Mouse (Mus musculus) G1E-ER4 (cell line): ENCODE results near the gene Ndufaf8. TPM values are rescaled to one million over a fixed set of nuclear protein-coding genes. Genes with fewer than 3 reads are reported as not detected.

Experiments
- GATA1 ChIP-seq: IDR thresholded peaks from one replicate; pipeline ENCODE4 v1.8.0; 2012; ENCODE audit warnings: low read length, inconsistent platforms
- polyA plus RNA-seq: library from polyadenylated mRNA; stranded (reverse); fragments of >175 nt; gene quantifications from 2 replicates; pipeline ENCODE4 v1.2.3, GENCODE M21; 2012

Gene Ndufaf8
- polyA plus RNA-seq, 1 experiment: 129 TPM

- no peak for TF ChIP-seq GATA1
Measured at GRCm38 (mm10) chr11:120072986-120073647, 25.6 kb upstream of the Ndufaf8 start.

DNA sequence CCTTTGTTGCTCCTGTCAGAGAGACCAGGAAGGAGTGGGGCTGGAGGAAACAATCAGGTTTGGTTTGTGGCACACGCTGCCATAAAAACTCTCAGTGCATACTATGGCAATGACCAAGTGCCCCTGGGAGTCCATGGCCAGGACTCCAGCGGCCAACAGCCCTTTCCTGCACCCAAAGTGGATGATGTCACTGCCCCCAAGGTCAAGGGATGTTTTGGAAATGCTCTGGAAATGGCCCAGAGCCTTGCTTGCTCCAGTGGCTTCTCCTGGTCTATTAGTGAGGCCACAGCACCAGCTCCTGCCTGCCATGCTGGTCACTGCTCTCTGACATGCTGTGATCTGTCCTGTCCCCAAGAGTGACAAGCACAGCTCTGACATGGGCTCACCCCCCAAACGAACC lies 22.5 kb upstream of the Ndufaf8 start:
- no peak for TF ChIP-seq GATA1

DNA sequence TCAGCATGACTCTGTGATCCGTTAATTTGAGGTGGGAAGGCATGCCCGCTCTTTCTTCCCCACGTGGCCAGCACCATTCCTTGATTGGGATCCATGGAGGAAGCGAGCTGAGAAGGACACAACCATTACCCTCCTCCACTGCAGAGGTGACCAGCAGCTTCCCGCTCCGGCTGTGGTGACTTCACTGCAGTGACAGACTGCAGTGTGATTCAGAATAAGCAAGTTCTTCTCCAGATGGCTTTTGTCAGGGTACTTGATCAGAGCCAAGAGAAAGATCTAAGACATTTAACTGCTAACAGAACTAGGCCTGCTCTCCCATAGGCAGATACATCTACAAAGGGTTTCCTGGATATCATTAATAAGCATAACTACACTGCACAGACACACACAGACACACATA lies 18.4 kb upstream of the Ndufaf8 start:
- TF ChIP-seq GATA1: no peak

DNA sequence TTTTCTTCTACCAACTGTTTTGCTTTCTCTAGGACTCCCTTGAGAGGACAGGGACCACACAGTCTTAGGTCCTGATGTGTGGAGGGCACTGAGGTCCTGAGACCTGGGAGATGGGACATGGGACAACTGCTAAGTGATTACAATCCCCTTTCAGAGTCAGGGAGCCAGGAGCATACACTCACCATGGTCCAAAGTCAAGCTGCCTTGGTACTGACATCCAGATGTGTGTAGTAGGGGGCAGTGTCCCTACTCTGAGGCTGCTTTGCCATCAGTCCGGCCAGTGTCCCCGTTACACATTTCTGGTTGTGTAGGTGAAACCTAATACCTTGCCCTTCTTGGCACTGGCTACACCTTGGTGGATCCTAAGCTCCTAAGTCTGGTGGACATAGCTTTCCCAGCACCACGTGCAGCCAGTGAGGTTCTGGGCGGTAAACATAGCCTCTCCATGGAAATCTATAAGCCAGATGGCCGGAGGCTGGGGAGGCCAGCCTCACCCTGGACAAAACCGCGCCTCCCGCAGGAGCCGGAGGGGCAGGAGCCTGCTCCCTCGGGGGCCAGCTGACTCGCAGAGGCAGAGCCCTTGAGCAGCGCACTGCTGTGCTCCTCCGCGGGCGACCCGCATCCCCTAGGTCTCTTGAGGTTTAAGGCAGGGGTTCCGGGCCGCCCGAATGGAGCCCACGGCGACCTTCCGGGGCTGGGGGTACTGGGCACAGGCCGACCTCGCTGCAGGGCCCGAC lies 12.7 kb upstream of the Ndufaf8 start:
- TF ChIP-seq GATA1: no peak

DNA sequence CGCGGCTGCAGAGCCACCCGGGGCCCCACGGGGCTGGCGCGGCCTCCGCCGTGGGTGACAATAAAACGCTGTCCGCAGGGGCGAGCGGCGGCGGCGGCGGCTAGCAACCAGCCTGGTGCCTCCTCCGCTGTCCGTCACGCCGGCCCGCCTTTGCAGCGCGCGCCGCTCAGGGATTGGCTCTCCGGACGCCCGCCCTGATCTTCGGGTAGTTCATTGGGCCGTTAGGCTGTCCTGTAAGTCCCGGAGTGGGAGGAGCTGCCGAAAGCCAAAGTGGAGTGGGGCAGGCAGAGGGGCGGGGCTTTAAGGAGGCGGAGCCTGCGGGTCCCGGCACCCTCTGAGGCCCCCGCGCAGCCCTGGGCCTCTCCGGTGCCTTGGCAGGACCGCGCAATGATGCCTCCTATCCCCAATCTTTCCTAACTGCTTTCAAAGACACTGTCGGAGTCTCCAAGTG lies 12.0 kb upstream of the Ndufaf8 start, which contains the start of gene Cep131:
TSS of gene Cep131 (minus strand) at position 126 of the 451 bp plus-strand sequence.
- TF ChIP-seq GATA1: no peak

DNA sequence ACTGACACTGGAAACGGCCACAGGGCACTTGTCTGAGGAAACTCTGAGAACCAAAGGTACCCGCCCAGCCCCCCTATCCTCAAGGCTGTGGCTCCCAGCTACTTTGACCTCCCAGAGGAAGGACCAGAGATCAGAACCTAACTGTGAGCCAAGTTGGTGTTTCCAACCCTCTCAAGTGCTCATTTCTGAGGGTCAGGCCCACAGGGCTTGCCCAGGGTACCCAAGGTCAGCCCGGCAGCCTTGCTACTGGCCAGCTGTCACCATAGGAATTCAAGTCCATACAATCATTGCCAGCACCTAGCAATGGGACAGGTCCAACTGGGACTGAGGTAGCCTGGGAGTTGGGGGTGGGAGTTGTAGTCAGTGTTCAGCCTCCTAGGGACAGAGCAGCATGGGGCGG lies 8.1 kb upstream of the Ndufaf8 start:
- no peak for TF ChIP-seq GATA1

DNA sequence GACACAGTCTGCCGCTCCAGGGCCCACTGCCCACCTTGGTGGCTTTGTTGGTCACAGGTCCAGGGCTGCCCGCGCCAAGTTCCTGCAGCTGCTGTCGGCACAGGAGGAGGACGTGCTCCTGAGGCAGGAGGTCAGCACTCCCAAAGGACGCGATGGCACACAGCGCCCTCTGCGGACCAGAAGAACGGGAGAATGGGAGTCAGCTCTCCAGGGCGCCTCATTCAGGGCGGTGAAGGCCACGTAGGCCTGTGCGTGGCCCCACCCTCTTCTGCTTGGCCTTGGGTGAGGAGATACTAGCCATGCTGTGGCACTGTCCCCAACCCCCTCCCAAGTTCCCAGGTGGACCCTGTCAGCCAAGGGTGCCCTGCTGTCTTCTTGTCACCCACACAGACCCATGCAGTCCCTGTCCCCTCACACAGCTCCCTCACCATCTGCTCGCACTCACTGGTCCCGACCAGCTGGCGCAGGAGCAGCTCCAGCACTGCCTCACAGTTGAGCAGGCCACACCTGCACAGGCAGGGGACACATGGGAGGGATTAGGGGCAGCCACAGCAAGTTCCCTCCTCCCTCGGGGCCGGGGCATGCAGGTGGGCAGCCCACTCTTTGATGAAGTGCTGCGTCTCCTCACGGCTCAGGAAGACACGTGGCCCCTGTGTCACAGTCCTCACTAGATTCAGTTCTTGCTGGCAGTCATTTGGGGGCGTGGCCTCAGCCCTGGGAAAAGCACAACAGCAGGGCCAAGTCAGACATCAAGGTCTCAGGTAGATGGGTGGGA lies 5.7 kb upstream of the Ndufaf8 start:
- no peak for TF ChIP-seq GATA1

- TF ChIP-seq GATA1: no peak
Measured at GRCm38 (mm10) chr11:120101036-120101435, 2.3 kb downstream of the Ndufaf8 start.

GRCm38 (mm10) chr11:120103431-120103997 lies 4.8 kb downstream of the Ndufaf8 start:
- TF ChIP-seq GATA1: no peak

DNA sequence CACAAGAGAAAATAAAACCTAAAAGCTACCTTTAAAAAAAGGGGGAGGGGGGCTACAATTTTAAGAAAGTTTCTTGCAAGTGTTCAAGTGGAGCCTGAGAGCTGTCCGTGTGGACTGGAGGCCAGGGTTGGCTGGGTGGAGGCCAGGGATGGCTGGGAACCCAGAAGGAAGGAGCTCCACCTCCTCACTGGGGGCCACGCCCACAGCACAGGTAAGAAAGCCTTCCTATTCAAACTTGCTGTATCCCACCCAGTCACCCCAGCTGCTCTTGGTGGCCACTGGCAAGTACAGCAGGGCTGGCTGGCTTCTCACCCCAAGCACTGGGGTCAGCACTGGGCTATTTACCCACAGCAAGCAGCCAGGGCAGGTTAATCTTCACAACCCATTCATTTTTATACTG lies 8.3 kb downstream of the Ndufaf8 start:
- no peak for TF ChIP-seq GATA1

DNA sequence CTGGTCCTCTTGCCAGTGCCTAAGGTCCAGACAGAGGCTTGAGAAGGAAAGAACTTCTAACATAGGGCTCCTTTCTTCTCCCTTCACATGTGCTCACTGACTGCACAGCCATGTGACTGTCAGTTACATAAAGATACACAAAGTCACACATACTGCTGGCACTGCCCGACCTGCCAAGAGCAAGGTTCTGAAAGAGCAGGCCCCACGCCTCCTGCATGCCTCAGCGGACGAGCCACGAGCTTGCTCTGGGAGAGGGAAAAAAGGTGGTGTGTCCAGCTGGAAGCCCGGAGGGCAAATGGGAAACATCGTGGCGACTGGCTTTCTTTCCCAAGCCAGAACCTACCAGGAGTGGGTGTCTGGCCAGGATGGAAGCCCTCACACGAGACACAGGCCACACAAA lies 9.1 kb downstream of the Ndufaf8 start:
- TF ChIP-seq GATA1: no peak

DNA sequence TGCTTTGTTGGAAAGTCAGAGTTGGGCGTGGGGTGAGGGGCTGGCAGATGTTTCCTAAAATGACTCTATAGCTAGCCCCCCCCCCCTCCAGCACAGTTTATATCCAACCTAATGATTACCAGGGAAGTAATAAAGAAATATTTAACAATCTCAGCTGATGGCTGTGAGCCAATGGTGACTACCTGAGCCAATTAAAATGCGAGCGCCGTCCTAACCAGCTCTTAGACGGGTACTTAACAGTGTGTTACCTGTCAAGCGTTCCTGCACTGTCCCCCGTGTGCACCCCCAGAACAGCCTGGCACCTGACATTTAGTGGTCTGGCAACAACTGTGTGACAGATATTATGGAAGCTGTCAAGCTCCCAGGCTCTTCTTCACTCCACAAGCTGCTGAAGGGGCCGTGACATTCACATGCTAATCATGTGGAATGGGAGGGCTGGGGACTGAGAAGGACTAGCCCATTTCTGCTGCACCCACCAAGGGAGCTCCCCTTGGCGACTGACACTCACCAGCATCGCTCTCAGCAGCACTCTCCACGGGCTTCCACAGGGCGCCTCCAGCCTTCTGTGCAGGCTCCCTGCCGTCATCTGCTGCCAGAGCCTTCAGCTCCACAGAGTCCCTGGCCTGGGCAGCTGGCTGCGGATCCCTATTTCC lies 11.0 kb downstream of the Ndufaf8 start:
- no peak for TF ChIP-seq GATA1

GRCm38 (mm10) chr11:120110554-120110953 lies 11.8 kb downstream of the Ndufaf8 start:
- TF ChIP-seq GATA1: no peak

DNA sequence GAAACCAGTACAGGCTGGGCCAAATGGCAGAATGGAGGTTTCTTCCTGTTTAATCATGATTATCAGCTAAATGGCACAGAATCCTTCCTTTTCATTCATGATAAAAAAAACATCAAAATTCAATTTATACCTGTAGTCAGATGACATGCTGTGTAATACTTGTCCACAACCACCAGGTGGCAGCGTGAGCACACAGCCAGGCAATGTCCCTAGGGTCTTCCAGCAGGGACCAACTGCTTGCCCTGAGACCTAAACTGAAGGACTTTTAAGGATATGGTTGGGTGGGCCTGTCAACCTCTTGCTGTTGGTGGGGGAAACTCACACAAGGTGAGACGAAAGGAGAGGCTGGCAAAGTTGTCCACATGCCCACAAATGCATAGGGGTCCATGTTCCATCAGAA lies 12.3 kb downstream of the Ndufaf8 start:
- no peak for TF ChIP-seq GATA1

- TF ChIP-seq GATA1: no peak
Measured at GRCm38 (mm10) chr11:120112136-120112535, 13.4 kb downstream of the Ndufaf8 start.
